Mouse (Mus musculus) stomach, embryonic 15.5 days (tissue): ENCODE results near the gene Sncg. TPM values are rescaled to one million over a fixed set of nuclear protein-coding genes. Genes with fewer than 3 reads are reported as not detected.
"Not testable (repeated sequence)": the region's sequence is repeated elsewhere in the genome, so short reads cannot be mapped to it uniquely, and the experiment has no call there.

Source experiments
- ATAC-seq: fragments of 200-750 bp; cut with Nextera tagmentation; 2 replicates; pipeline ENCODE4 v1.8.0; 2017; ENCODE audit warnings: low read depth, moderate number of reproducible peaks, moderate TSS enrichment; ENCODE audit not compliant: insufficient read depth, low FRiP score
- H3K27ac ChIP-seq: fragments of 300-500 bp; sonication (generic); 2 replicates; pipeline ENCODE4 v1.5.1; 2015; ENCODE audit warnings: mild to moderate bottlenecking, inconsistent platforms
- H3K27me3 ChIP-seq: fragments of 300-500 bp; sonication (generic); replicated peaks from 2 replicates; pipeline ENCODE4 v1.6.1; 2015; ENCODE audit warnings: inconsistent platforms
- H3K36me3 ChIP-seq: fragments of 300-500 bp; sonication (generic); 2 replicates; pipeline ENCODE4 v1.6.1; 2015; ENCODE audit warnings: inconsistent platforms
- H3K4me1 ChIP-seq: fragments of 300-500 bp; sonication (generic); 2 replicates; pipeline ENCODE4 v1.6.1; 2015; ENCODE audit warnings: inconsistent platforms
- H3K4me2 ChIP-seq: fragments of 300-500 bp; sonication (generic); 2 replicates; pipeline ENCODE4 v1.6.1; 2015; ENCODE audit warnings: mild to moderate bottlenecking, inconsistent platforms
- H3K4me3 ChIP-seq: fragments of 300-500 bp; sonication (generic); replicated peaks from 2 replicates; pipeline ENCODE4 v1.5.1; 2015; ENCODE audit warnings: inconsistent platforms
- H3K9ac ChIP-seq: fragments of 300-500 bp; sonication (generic); 2 replicates; pipeline ENCODE4 v1.6.1; 2015; ENCODE audit warnings: inconsistent platforms
- H3K9me3 ChIP-seq: fragments of 300-500 bp; sonication (generic); 2 replicates; pipeline ENCODE4 v1.6.1; 2016; ENCODE audit warnings: inconsistent platforms
- WGBS: fragments of 180-500 bp; shearing (Covaris S2); methylation state at CpG from one replicate; pipeline ENCODE4 v1.1.7; 2015; 5-methylcytosine and 5-hydroxymethylcytosine counted together
- polyA plus RNA-seq: library from polyadenylated mRNA; unstranded; fragments of >200 nt; fragmentation: Nextera tagmentation; extraction: Ambion mirVana; gene quantifications from 2 replicates; pipeline ENCODE4 v1.2.1, GENCODE M21; 2015

The Sncg gene
- 27.4 and 32.7 TPM in 2 replicates for polyA plus RNA-seq

DNA sequence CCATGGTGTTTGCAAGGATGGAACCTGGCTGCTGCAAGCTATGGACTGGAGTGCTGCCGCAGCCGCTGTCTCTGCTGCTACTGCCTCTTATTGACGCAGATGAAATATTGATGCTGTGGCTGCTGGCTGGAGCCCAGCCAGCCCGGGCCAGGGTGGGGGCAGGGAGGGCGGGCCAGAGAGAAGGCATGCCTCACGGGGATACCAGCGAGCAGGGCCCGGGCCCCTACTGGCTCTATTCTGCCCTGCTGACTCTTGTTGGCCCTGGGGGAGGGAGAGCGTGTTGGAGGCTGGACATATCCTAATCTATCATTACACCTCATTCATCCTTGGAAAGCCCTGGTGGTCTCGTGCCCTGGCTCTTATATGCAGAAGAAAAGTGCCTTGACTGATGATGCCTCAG, at the start of gene Sncg:
Gene Sncg, minus strand, starts transcription at position 213 of the 400 bp plus-strand sequence.
- Histone ChIP-seq H3K9me3 (no peaks in the 10 kb centered on the region), H3K4me2 (peak within 1 kb of the TSS; percentile 13; the same call in 1 of the 2 replicates), H3K9ac (no peak within 1 kb of the TSS), H3K36me3 (no peaks in the 10 kb centered on the region), H3K4me1 (peaks cover 25% of the 10 kb centered on the region), H3K27me3 (no peaks in the 10 kb centered on the region), H3K27ac (no peak within 1 kb of the TSS), H3K4me3 (peak within 1 kb of the TSS; percentile 13; the same call in 1 of the 2 replicates)
- WGBS = 9% methylated on average over 10 of the region's 10 CpGs
- ATAC-seq = no peak

DNA sequence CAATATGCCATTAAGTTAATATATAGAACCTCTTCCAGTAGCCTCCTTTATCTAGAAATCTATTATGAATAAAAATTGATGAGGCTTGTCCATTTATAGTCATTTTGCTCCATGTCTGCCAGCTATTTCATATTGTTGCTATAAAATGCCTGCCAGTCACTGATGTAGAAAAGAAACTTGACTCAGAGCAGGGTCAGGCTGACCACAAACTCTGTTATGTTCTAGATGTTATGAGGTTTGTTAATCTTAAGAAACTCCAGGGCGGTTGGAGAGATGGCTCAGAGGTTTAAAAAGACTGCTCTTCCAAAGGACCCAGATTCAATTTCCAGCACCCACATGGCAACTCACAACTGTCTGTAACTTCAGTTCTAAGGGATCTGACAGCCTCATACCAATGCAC, 46.5 kb upstream of the Sncg start:
- no peak overlapping the region for H3K4me2 ChIP-seq
- peaks cover 34% of the 10 kb centered on the region for H3K36me3 ChIP-seq
- 92% methylated on average over 1 of the region's 1 CpGs for WGBS
- no peak overlapping the region for H3K27ac ChIP-seq
- H3K27me3 ChIP-seq = no peaks in the 10 kb centered on the region
- no peak overlapping the region for H3K9ac ChIP-seq
- no peak overlapping the region for H3K4me3 ChIP-seq
- no peaks in the 10 kb centered on the region for H3K4me1 ChIP-seq
- H3K9me3 ChIP-seq = no peaks in the 10 kb centered on the region
- ATAC-seq = no peak

DNA sequence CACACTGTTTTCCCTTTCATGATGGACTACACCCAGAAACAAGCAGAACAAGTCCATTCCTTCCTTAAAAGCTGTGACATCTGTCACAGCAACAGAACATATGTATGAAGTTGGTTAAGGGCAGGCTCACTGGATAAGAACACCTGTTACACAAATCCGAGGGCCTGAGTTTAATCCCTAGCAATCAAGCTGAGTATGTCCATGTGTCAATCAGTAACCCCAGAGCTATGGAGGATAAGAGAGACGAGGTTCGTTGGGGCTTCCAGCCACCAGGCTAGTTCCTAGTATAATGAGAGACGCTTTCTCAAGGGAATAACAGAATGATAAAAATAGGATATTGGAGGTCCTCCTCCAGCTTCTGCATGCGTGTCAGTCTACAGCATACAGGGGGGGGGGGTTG, 42.9 kb upstream of the Sncg start:
- Histone ChIP-seq H3K4me2 (no peak overlapping the region), H3K9me3 (no peaks in the 10 kb centered on the region), H3K9ac (no peak overlapping the region), H3K36me3 (peaks cover 40% of the 10 kb centered on the region), H3K4me1 (no peaks in the 10 kb centered on the region), H3K27me3 (no peaks in the 10 kb centered on the region), H3K4me3 (no peak overlapping the region), H3K27ac (no peak overlapping the region)
- WGBS = 85% methylated on average over 5 of the region's 5 CpGs
- ATAC-seq = no peak

GRCm38 (mm10) chr14:34416946-34417345, 42.4 kb upstream of the Sncg start:
- H3K27ac ChIP-seq, H3K27me3 ChIP-seq, H3K4me2 ChIP-seq, H3K4me1 ChIP-seq, H3K9me3 ChIP-seq, H3K4me3 ChIP-seq, ATAC-seq, H3K9ac ChIP-seq: not testable (repeated sequence)
- 93% methylated on average over 4 of the region's 4 CpGs for WGBS
- H3K36me3 ChIP-seq = peaks cover 37% of the 10 kb centered on the region

DNA sequence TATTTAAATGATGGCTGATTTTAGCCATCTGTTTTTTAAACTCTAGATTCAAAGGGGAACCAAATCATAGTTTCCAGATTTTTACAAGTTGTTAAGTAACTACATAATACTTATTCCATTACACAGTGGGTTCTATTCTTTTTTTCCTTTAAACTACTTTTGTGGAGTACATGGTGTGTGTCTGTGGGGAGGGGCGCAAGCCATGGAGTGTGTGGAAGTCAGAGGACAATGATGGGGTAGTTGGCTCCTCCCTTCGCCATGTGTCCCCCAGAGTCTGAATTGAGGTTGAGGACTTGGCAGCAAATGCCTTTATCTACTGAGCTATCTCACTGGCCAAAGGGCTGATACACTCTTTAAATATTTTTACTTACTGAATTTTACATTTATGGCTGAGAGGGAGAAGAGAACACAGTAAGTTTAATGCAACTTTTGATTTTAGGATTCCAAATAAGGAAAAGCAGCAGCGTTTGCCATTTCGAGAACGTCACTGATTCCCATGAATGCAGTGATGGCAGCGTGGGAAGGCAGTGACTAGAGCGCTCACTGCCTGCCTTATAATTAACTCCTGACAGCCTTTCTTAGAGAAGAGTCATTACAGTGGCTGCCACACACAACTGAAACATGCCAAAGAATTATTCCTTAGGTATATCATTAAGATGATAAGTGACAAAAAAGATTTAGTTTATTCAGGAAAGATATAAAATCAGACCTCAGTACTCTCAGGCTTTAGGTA, 37.7 kb upstream of the Sncg start:
- 84% methylated on average over 7 of the region's 7 CpGs for WGBS
- H3K4me2 ChIP-seq = no peak overlapping the region
- H3K27ac ChIP-seq = no peak overlapping the region; the same call in 1 of the 2 replicates
- no peaks in the 10 kb centered on the region for H3K9me3 ChIP-seq
- H3K27me3 ChIP-seq = no peaks in the 10 kb centered on the region
- H3K9ac ChIP-seq = no peak overlapping the region
- H3K36me3 ChIP-seq = peaks cover 32% of the 10 kb centered on the region
- H3K4me1 ChIP-seq = no peaks in the 10 kb centered on the region
- no peak for ATAC-seq
- H3K4me3 ChIP-seq = no peak overlapping the region

GRCm38 (mm10) chr14:34410716-34411115, 36.1 kb upstream of the Sncg start:
- Histone ChIP-seq H3K36me3 (peaks cover 35% of the 10 kb centered on the region), H3K9me3 (no peaks in the 10 kb centered on the region), H3K27me3 (no peaks in the 10 kb centered on the region), H3K4me2 (no peak overlapping the region), H3K27ac (no peak overlapping the region), H3K4me3 (no peak overlapping the region), H3K9ac (no peak overlapping the region), H3K4me1 (no peaks in the 10 kb centered on the region)
- no peak for ATAC-seq
- WGBS = 95% methylated on average over 6 of the region's 6 CpGs

GRCm38 (mm10) chr14:34403424-34403823, 28.8 kb upstream of the Sncg start:
- Histone ChIP-seq H3K9me3 (no peaks in the 10 kb centered on the region), H3K36me3 (peaks cover 21% of the 10 kb centered on the region), H3K9ac (no peak overlapping the region), H3K4me3 (no peak overlapping the region), H3K27me3 (no peaks in the 10 kb centered on the region), H3K4me1 (no peaks in the 10 kb centered on the region), H3K27ac (no peak overlapping the region), H3K4me2 (no peak overlapping the region)
- no peak for ATAC-seq
- 88% methylated on average over 7 of the region's 7 CpGs for WGBS

GRCm38 (mm10) chr14:34402871-34403270, 28.3 kb upstream of the Sncg start:
- 66% methylated on average over 8 of the region's 8 CpGs for WGBS
- peaks cover 20% of the 10 kb centered on the region for H3K36me3 ChIP-seq

DNA sequence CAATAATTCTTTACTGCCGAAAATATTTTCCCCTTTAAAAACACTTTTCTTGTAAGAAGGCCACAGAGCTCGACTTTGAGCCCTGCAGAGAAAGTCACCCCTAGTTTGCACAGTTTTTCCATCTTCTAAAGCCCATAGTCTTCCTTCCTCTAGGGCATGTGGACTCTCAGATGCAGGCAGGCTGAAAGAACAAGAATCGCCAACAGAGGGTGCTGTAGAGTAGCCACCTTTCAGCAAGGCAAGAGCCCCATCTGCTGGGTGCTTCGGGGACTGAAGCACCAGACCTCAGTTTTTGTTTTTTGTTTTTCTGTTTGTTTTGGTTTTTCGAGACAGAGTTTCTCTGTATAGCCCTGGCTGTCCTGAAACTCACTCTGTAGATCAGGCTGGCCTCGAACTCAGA, 26.5 kb upstream of the Sncg start:
- Histone ChIP-seq H3K9ac (no peak overlapping the region), H3K27me3 (no peaks in the 10 kb centered on the region)

More at GRCm38 (mm10) chr14:34402871-34403270, 28.3 kb upstream of the Sncg start:
- Histone ChIP-seq H3K4me3 (no peak overlapping the region), H3K4me1 (no peaks in the 10 kb centered on the region), H3K27ac (no peak overlapping the region), H3K9me3 (no peaks in the 10 kb centered on the region), H3K9ac (no peak overlapping the region), H3K27me3 (no peaks in the 10 kb centered on the region), H3K4me2 (no peak overlapping the region)
- no peak; the same call in 1 of the 2 replicates for ATAC-seq

GRCm38 (mm10) chr14:34400021-34400420, 25.4 kb upstream of the Sncg start:
- Histone ChIP-seq H3K9ac (no peak overlapping the region), H3K9me3 (no peaks in the 10 kb centered on the region), H3K4me3 (no peak overlapping the region), H3K4me2 (no peak overlapping the region), H3K4me1 (no peaks in the 10 kb centered on the region), H3K27ac (no peak overlapping the region), H3K36me3 (peaks cover 11% of the 10 kb centered on the region; the same call in 1 of the 2 replicates), H3K27me3 (no peaks in the 10 kb centered on the region)
- no peak for ATAC-seq
- WGBS = 85% methylated on average over 3 of the region's 3 CpGs

More for the DNA sequence above, 26.5 kb upstream of the Sncg start:
- no peak overlapping the region for H3K4me2 ChIP-seq
- H3K4me1 ChIP-seq = no peaks in the 10 kb centered on the region
- no peaks in the 10 kb centered on the region for H3K9me3 ChIP-seq
- 54% methylated on average over 6 of the region's 6 CpGs for WGBS
- H3K4me3 ChIP-seq = no peak overlapping the region
- H3K27ac ChIP-seq = no peak overlapping the region
- peaks cover 11% of the 10 kb centered on the region; the same call in 1 of the 2 replicates for H3K36me3 ChIP-seq
- no peak for ATAC-seq

DNA sequence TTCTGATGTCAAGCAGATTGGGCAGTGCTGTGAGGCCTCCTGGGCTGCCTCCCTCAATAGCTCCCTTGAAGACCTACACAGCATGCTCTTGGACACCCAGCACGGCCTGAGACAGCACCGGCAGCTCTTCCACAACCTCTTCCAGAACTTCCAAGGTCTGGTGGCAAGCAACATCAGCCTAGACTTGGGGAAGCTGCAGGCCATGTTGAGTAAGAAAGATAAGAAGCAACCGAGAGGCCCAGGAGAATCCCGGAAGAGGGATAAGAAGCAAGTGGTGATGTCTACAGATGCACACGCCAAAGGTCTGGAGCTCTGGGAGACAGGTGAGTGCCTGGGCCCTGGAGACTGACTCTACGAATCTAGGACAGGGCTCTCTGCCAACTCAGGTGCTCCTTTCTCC, 24.7 kb upstream of the Sncg start:
- H3K9me3 ChIP-seq = no peaks in the 10 kb centered on the region
- H3K4me1 ChIP-seq = no peaks in the 10 kb centered on the region
- 93% methylated on average over 6 of the region's 6 CpGs for WGBS
- H3K4me2 ChIP-seq = no peak overlapping the region
- peaks cover 11% of the 10 kb centered on the region; the same call in 1 of the 2 replicates for H3K36me3 ChIP-seq
- H3K27ac ChIP-seq = no peak overlapping the region
- no peaks in the 10 kb centered on the region for H3K27me3 ChIP-seq
- H3K9ac ChIP-seq = no peak overlapping the region
- H3K4me3 ChIP-seq = no peak overlapping the region
- no peak for ATAC-seq

GRCm38 (mm10) chr14:34398901-34399300, 24.3 kb upstream of the Sncg start:
- H3K36me3 ChIP-seq = peaks cover 11% of the 10 kb centered on the region; the same call in 1 of the 2 replicates
- no peak for ATAC-seq
- H3K4me1 ChIP-seq = no peaks in the 10 kb centered on the region
- H3K27ac ChIP-seq = no peak overlapping the region
- H3K4me2 ChIP-seq = no peak overlapping the region
- H3K9ac ChIP-seq = no peak overlapping the region
- 85% methylated on average over 21 of the region's 21 CpGs for WGBS
- no peaks in the 10 kb centered on the region for H3K27me3 ChIP-seq
- H3K9me3 ChIP-seq = no peaks in the 10 kb centered on the region
- H3K4me3 ChIP-seq = no peak overlapping the region
